Mouse (Mus musculus): ENCODE results near the gene Gm16430.
"Not testable (repeated sequence)": the region's sequence is repeated elsewhere in the genome, so short reads cannot be mapped to it uniquely, and the experiment has no call there.

The Gm16430 gene

GRCm38 (mm10) chrX:54621911-54622310 lies at the start of gene Gm16430:
Gm16430 (plus strand) TSS chrX:54622211.
- not testable (repeated sequence) for DNase-seq (ENCODE audit: low read depth, low spot score)
